Mouse (Mus musculus) lung, postnatal 0 days (tissue): ENCODE data around the gene 1700018B08Rik. TPM values are rescaled to one million over a fixed set of nuclear protein-coding genes. Genes with fewer than 3 reads are reported as not detected.
A peak's percentile ranks its signal among the peaks of the same experiment; 100 is the strongest.

Experiments used
- ATAC-seq: fragments of 200-750 bp; cut with Nextera tagmentation; 2 replicates; pipeline ENCODE4 v1.8.0; 2017; ENCODE audit warnings: moderate library complexity
- DNase-seq: peaks from one replicate; pipeline ENCODE4 v3.0.0-alpha.2; 2016; ENCODE audit warnings: low spot score
- H3K27ac ChIP-seq: fragments of 300-500 bp; sonication (generic); 2 replicates; pipeline ENCODE4 v1.5.1; 2014; ENCODE audit warnings: antibody characterized with exemption, mild to moderate bottlenecking, low read length, mixed read lengths
- H3K27me3 ChIP-seq: fragments of 300-500 bp; sonication (generic); replicated peaks from 2 replicates; pipeline ENCODE4 v1.6.1; 2014; ENCODE audit warnings: low read length, mixed read lengths; ENCODE audit not compliant: insufficient read depth
- H3K36me3 ChIP-seq: fragments of 300-500 bp; sonication (generic); 2 replicates; pipeline ENCODE4 v1.6.1; 2014; ENCODE audit warnings: low read length, mixed read lengths; ENCODE audit not compliant: insufficient read depth
- H3K4me1 ChIP-seq: fragments of 300-500 bp; sonication (generic); 2 replicates; pipeline ENCODE4 v1.6.1; 2014; ENCODE audit warnings: antibody characterized with exemption, low read depth, low read length, mixed read lengths; ENCODE audit not compliant: insufficient read depth
- H3K4me2 ChIP-seq: fragments of 300-500 bp; sonication (generic); replicated peaks from 2 replicates; pipeline ENCODE4 v1.6.1; 2014; ENCODE audit warnings: low read depth, mild to moderate bottlenecking, low read length, moderate library complexity, mixed read lengths
- H3K4me3 ChIP-seq: fragments of 300-500 bp; sonication (generic); 2 replicates; pipeline ENCODE4 v1.5.1; 2014; ENCODE audit warnings: low read depth, low read length
- H3K9ac ChIP-seq: fragments of 300-500 bp; sonication (generic); replicated peaks from 2 replicates; pipeline ENCODE4 v1.6.1; 2014; ENCODE audit warnings: low read depth, mild to moderate bottlenecking
- H3K9me3 ChIP-seq: fragments of 300-500 bp; sonication (generic); 2 replicates; pipeline ENCODE4 v1.6.1; 2016; ENCODE audit warnings: low read length, mixed read lengths
- CTCF ChIP-seq: IDR thresholded peaks from 2 replicates; pipeline ENCODE4 v1.5.1; 2016; ENCODE audit warnings: antibody characterized with exemption, mild to moderate bottlenecking
- EP300 ChIP-seq: IDR thresholded peaks from 2 replicates; pipeline ENCODE4 v1.6.1; 2016; ENCODE audit warnings: antibody characterized with exemption, mild to moderate bottlenecking, control low read depth
- WGBS: fragments of 180-500 bp; shearing (Covaris S2); extraction: QIAGEN DNeasy Blood & Tissue Kit; methylation state at CpG from one replicate; pipeline ENCODE4 v1.1.7; 2014; 5-methylcytosine and 5-hydroxymethylcytosine counted together
- polyA plus RNA-seq: library from polyadenylated mRNA; unstranded; fragments of >200 nt; fragmentation: Nextera tagmentation; extraction: Ambion mirVana; gene quantifications from 2 replicates; pipeline ENCODE4 v1.2.1, GENCODE M21; 2015

1700018B08Rik gene
- polyA plus RNA-seq, 1 experiment from 2014 or later: not detected

- Histone ChIP-seq H3K27ac (no peak overlapping the region), H3K36me3 (no peaks in the 10 kb centered on the region), H3K4me3 (no peak overlapping the region), H3K9me3 (no peaks in the 10 kb centered on the region), H3K4me1 (no peaks in the 10 kb centered on the region), H3K4me2 (no peak overlapping the region), H3K27me3 (no peaks in the 10 kb centered on the region), H3K9ac (no peak overlapping the region)
- TF ChIP-seq EP300 (no peak), CTCF (no peak)
- WGBS: 44% methylated on average over 9 of the region's 9 CpGs
- ATAC-seq: no peak
- no peak for DNase-seq
Observed at GRCm38 (mm10) chr8:121491633-121492032, 52.5 kb downstream of the 1700018B08Rik start.

DNA sequence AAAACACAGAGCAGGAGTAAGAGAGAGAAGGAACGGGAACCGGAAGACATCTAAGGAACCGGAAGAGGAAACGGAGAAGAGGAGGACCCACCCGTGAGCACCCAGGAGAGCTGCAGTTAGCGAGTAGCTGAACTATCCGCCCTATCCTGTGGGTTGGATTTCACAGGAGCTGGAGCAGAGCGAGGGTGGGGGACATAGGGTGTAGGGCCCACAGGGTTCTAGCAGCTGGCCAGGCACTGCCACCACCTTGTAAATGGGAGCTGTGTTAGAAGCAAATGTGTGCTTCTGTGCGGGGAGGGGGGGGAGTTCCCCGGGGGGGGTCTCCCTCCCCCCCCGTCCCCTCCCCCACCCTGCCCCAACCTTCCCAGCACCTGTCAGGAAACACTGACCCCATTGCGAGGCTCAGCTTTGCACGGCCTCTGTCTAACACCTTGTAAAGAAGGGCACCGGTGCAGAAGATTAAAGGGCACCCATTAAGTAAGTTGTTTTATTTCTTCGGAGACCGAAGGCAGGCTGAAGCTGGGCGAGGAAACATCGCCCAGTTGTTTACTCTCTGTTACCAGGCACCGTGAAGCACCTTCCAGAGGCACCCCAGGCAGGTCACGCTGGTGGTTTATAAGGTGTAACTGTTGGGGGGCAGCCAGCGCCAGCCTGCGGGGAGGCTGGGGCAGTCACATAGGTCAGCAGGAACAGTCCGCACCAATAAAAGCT is 59.9 kb downstream of the 1700018B08Rik start:
- WGBS: 46% methylated on average over 23 of the region's 23 CpGs
- Histone ChIP-seq H3K4me3 (no peak overlapping the region), H3K9ac (no peak overlapping the region), H3K36me3 (no peaks in the 10 kb centered on the region), H3K27me3 (no peaks in the 10 kb centered on the region), H3K27ac (no peak overlapping the region), H3K9me3 (no peaks in the 10 kb centered on the region), H3K4me1 (no peaks in the 10 kb centered on the region), H3K4me2 (peak overlapping the region; percentile 8; the same call in 1 of the 2 replicates)
- ATAC-seq: no peak
- no peak for DNase-seq
- TF ChIP-seq EP300 (no peak), CTCF (no peak)

Other genes starting within 250 kb of the 1700018B08Rik start
- 12.1 and 13.9 TPM in 2 replicates for gene Fbxo31, start 34.5 kb upstream of the 1700018B08Rik start, polyA plus RNA-seq
- 411 and 449 TPM in 2 replicates for gene Map1lc3b, start 46.0 kb upstream of the 1700018B08Rik start, polyA plus RNA-seq
- gene Zcchc14, start 108.6 kb upstream of the 1700018B08Rik start, polyA plus RNA-seq: 11.1 and 14.7 TPM in 2 replicates
- 0.08 and 0.13 TPM in 2 replicates for gene Jph3, start 185.3 kb upstream of the 1700018B08Rik start, polyA plus RNA-seq